Mouse (Mus musculus) thymus, adult 2 months (tissue): ENCODE measurements at regions not wholly inside any gene's neighbourhood (a gene's known extent, or its start where the extent isn't known, plus 50 kb on each side); places are given as distances from the start of the nearest gene placed in this dataset.

Experiments
- CTCF ChIP-seq: fragments of 200-500 bp; IDR thresholded peaks from 2 replicates; pipeline ENCODE4 v1.5.1; 2012; ENCODE audit warnings: mild to moderate bottlenecking, control low read depth, low read length, moderate library complexity, borderline replicate concordance; ENCODE audit not compliant: control insufficient read depth, poor library complexity, insufficient read depth; ENCODE audit errors: extremely low read depth
- POLR2A ChIP-seq: fragments of 200-500 bp; IDR thresholded peaks from 2 replicates; pipeline ENCODE4 v1.6.1; 2012; ENCODE audit warnings: mild to moderate bottlenecking, low read length, control low read depth, moderate library complexity; ENCODE audit not compliant: control insufficient read depth, poor library complexity, insufficient read depth; ENCODE audit errors: extremely low read depth

DNA sequence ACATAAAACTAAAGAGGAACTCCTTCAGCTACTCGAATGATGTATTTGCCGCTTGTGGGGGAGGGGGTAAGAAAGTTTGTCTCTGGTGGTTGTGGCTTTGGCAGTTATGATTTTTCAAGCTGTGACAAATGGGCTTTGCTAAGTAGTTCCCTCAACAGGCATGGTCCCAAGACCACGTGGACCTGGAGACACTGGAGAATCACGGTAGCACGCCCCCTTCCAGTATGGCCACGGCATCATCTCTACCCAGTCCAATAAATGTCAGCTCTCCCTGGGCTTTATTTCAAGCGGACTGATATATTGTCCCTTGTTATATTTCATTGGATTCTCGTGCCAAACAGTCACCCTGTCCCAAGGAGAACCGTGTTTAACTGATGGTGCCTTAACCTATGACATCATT is 65.3 kb upstream of the Pmfbp1 start:
- TF ChIP-seq CTCF (no peak), POLR2A (no peak)
